Mouse (Mus musculus) stomach, embryonic 14.5 days (tissue): ENCODE measurements at regions not wholly inside any gene's neighbourhood (a gene's known extent, or its start where the extent isn't known, plus 50 kb on each side); places are given as distances from the start of the nearest gene placed in this dataset.
"Not testable (repeated sequence)": the region's sequence is repeated elsewhere in the genome, so short reads cannot be mapped to it uniquely, and the experiment has no call there.

Experiments used
- ATAC-seq: fragments of 200-750 bp; cut with Nextera tagmentation; 2 replicates; pipeline ENCODE4 v1.8.0; 2017; ENCODE audit warnings: low read depth, moderate TSS enrichment; ENCODE audit not compliant: insufficient number of reproducible peaks, insufficient read depth, low FRiP score
- H3K27ac ChIP-seq: fragments of 300-500 bp; sonication (generic); 2 replicates; pipeline ENCODE4 v1.5.1; 2014; ENCODE audit warnings: mild to moderate bottlenecking, low read length, moderate library complexity, mixed read lengths
- H3K27me3 ChIP-seq: fragments of 300-500 bp; sonication (generic); 2 replicates; pipeline ENCODE4 v1.6.1; 2014; ENCODE audit warnings: low read length, control low read depth, mixed read lengths; ENCODE audit not compliant: control insufficient read depth, insufficient read depth
- H3K36me3 ChIP-seq: fragments of 300-500 bp; sonication (generic); 2 replicates; pipeline ENCODE4 v1.6.1; 2014; ENCODE audit warnings: mild to moderate bottlenecking, control low read depth, low read length, moderate library complexity, mixed read lengths; ENCODE audit not compliant: control insufficient read depth, insufficient read depth
- H3K4me1 ChIP-seq: fragments of 300-500 bp; sonication (generic); 2 replicates; pipeline ENCODE4 v1.6.1; 2014; ENCODE audit warnings: low read length, control low read depth, mixed read lengths; ENCODE audit not compliant: control insufficient read depth, insufficient read depth
- H3K4me2 ChIP-seq: fragments of 300-500 bp; sonication (generic); replicated peaks from 2 replicates; pipeline ENCODE4 v1.6.1; 2014; ENCODE audit warnings: low read depth, low read length, control low read depth
- H3K4me3 ChIP-seq: fragments of 300-500 bp; sonication (generic); 2 replicates; pipeline ENCODE4 v1.5.1; 2014; ENCODE audit warnings: low read depth, low read length, control low read depth
- H3K9ac ChIP-seq: fragments of 300-500 bp; sonication (generic); replicated peaks from 2 replicates; pipeline ENCODE4 v1.6.1; 2014; ENCODE audit warnings: low read depth, mild to moderate bottlenecking, control low read depth, low read length, moderate library complexity, mixed read lengths
- H3K9me3 ChIP-seq: fragments of 300-500 bp; sonication (generic); 2 replicates; pipeline ENCODE4 v1.6.1; 2016; ENCODE audit warnings: low read depth, low read length, control low read depth; ENCODE audit not compliant: control insufficient read depth
- WGBS: fragments of 180-500 bp; shearing (Covaris S2); extraction: QIAGEN DNeasy Blood & Tissue Kit; methylation state at CpG from one replicate; pipeline ENCODE4 v1.1.7; 2014; 5-methylcytosine and 5-hydroxymethylcytosine counted together

DNA sequence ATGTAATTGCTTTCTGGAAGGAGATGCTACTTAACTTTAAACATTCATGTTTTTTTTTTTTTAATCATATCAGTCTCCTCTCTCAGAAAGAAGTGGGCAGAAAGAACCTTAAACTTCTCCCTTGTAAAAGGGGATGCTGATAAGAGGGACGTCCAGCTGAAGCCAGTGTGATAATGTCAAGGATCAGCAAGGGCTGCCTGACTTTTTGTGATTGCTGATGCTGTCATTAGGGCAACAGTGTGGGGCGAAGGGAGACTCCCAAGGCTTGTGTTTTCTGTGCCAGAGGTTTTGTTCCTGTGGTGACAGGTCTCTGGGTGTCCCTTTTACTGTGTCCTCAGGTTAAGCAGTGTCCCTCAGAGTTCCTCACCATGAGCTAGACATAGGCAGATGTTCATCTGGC is 61.8 kb upstream of the Prkar2b start:
- Histone ChIP-seq H3K9ac (no peak overlapping the region), H3K4me3 (no peak overlapping the region), H3K36me3 (no peaks in the 10 kb centered on the region), H3K9me3 (no peaks in the 10 kb centered on the region), H3K4me2 (no peak overlapping the region), H3K4me1 (no peaks in the 10 kb centered on the region), H3K27ac (no peak overlapping the region), H3K27me3 (no peaks in the 10 kb centered on the region)
- peak; percentile 58; the same call in 1 of the 2 replicates for ATAC-seq
- 46% methylated on average over 2 of the region's 2 CpGs for WGBS

DNA sequence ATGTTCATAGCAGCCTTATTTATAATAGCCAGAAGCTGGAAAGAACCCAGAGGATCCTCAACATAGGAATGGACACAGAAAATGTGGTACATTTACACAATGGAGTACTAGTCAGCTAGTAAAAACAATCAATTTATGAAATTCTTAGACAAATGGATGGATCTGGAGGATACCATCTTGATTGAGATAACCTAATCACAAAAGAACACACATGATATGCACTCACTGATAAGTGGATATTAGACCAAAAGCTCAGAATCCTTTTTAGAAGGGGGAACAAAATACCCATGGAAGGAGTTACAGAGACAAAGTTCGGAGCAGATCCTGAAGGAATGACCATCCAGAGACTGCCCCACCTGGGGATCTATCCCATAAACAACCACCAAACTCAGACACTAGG is 60.9 kb upstream of the Prkar2b start:
- ATAC-seq, H3K4me3 ChIP-seq, H3K4me1 ChIP-seq, H3K27ac ChIP-seq, H3K27me3 ChIP-seq, H3K9ac ChIP-seq, H3K4me2 ChIP-seq, H3K36me3 ChIP-seq, H3K9me3 ChIP-seq: not testable (repeated sequence)
- 96% methylated on average over 1 of the region's 1 CpGs for WGBS

- 53% methylated on average over 5 of the region's 5 CpGs for WGBS
Observed at GRCm38 (mm10) chr12:32112691-32113090, 51.6 kb upstream of the Prkar2b start.

GRCm38 (mm10) chr12:32111508-32112119 is 50.5 kb upstream of the Prkar2b start:
- Histone ChIP-seq H3K27me3 (no peaks in the 10 kb centered on the region), H3K27ac (peak overlapping the region; percentile 44; the same call in 1 of the 2 replicates), H3K9ac (no peak overlapping the region), H3K4me2 (no peak overlapping the region), H3K4me1 (no peaks in the 10 kb centered on the region), H3K36me3 (no peaks in the 10 kb centered on the region), H3K4me3 (no peak overlapping the region), H3K9me3 (no peaks in the 10 kb centered on the region)
- 30% methylated on average over 7 of the region's 7 CpGs for WGBS
- no peak for ATAC-seq

More at GRCm38 (mm10) chr12:32112691-32113090, 51.6 kb upstream of the Prkar2b start:
- no peaks in the 10 kb centered on the region for H3K27me3 ChIP-seq
- H3K9ac ChIP-seq, result no peak overlapping the region
- H3K36me3 ChIP-seq, result no peaks in the 10 kb centered on the region
- no peak overlapping the region for H3K4me3 ChIP-seq
- H3K4me2 ChIP-seq, result no peak overlapping the region
- H3K27ac ChIP-seq, result no peak overlapping the region
- no peaks in the 10 kb centered on the region for H3K4me1 ChIP-seq
- no peaks in the 10 kb centered on the region for H3K9me3 ChIP-seq
- no peak for ATAC-seq

GRCm38 (mm10) chr12:32110903-32111302 is 49.8 kb upstream of the Prkar2b start:
- Histone ChIP-seq H3K36me3 (no peaks in the 10 kb centered on the region), H3K4me3 (no peak overlapping the region), H3K4me2 (no peak overlapping the region), H3K27ac (no peak overlapping the region), H3K9ac (no peak overlapping the region), H3K4me1 (no peaks in the 10 kb centered on the region), H3K27me3 (no peaks in the 10 kb centered on the region), H3K9me3 (no peaks in the 10 kb centered on the region)
- WGBS, result 49% methylated on average over 5 of the region's 5 CpGs
- peak; percentile 53; the same call in 1 of the 2 replicates for ATAC-seq
